Mouse (Mus musculus): ENCODE data around the gene Tmed10. TPM values are rescaled to one million over a fixed set of nuclear protein-coding genes. Genes with fewer than 3 reads are reported as not detected.
A peak's percentile ranks its signal among the peaks of the same experiment; 100 is the strongest.

Tmed10 gene
- polyA plus RNA-seq (2011; ENCODE audit: insufficient read depth, insufficient read length, low replicate concordance, missing spikeins), result 39.8 and 59.6 TPM in 2 replicates

GRCm38 (mm10) chr12:85374561-85375272 lies at the start of gene Tmed10:
Gene Tmed10, minus strand, starts transcription at chr12:85374847.
- under 1% methylated on average over 37 of the region's 37 CpGs for WGBS

GRCm38 (mm10) chr12:85423236-85423635 lies 48.6 kb upstream of the Tmed10 start:
- 75% methylated on average over 11 of the region's 11 CpGs for WGBS
- TF ChIP-seq CTCF (IDR thresholded peaks at IDR 0.05; ENCODE audit: control insufficient read depth, insufficient read depth, low read length) (no peak), POLR2A (IDR thresholded peaks at IDR 0.05; ENCODE audit: borderline replicate concordance, control insufficient read depth, low read depth, low read length) (no peak)

More at GRCm38 (mm10) chr12:85374561-85375272, at the start of gene Tmed10:
- TF ChIP-seq CTCF (IDR thresholded peaks at IDR 0.05; ENCODE audit: control insufficient read depth, insufficient read depth, low read length) (no peak), POLR2A (IDR thresholded peaks at IDR 0.05; ENCODE audit: borderline replicate concordance, control insufficient read depth, low read depth, low read length) (peak; percentile 61; the same call in 1 of the 2 replicates)
- Histone ChIP-seq H3K4me1 (ENCODE audit: control insufficient read depth, insufficient read depth, low read length) (peaks cover 5% of the 10 kb centered on the region), H3K27ac (ENCODE audit: control insufficient read depth, insufficient read depth, low read depth, low read length, poor library complexity) (peak within 1 kb of the TSS; percentile 98), H3K4me3 (replicated peaks; ENCODE audit: control insufficient read depth, low read depth, low read length) (peak within 1 kb of the TSS; percentile 73)

GRCm38 (mm10) chr12:85422536-85422935 lies 47.9 kb upstream of the Tmed10 start:
- WGBS, result 76% methylated on average over 8 of the region's 8 CpGs
- H3K4me1 ChIP-seq (ENCODE audit: control insufficient read depth, insufficient read depth, low read length), result peaks cover 4% of the 10 kb centered on the region; the same call in 1 of the 2 replicates
- H3K27ac ChIP-seq (ENCODE audit: control insufficient read depth, insufficient read depth, low read depth, low read length, poor library complexity), result no peak overlapping the region
- TF ChIP-seq CTCF (IDR thresholded peaks at IDR 0.05; ENCODE audit: control insufficient read depth, insufficient read depth, low read length) (no peak), POLR2A (IDR thresholded peaks at IDR 0.05; ENCODE audit: borderline replicate concordance, control insufficient read depth, low read depth, low read length) (no peak)
- no peak overlapping the region for H3K4me3 ChIP-seq (replicated peaks; ENCODE audit: control insufficient read depth, low read depth, low read length)

More at GRCm38 (mm10) chr12:85423236-85423635, 48.6 kb upstream of the Tmed10 start:
- H3K27ac ChIP-seq (ENCODE audit: control insufficient read depth, insufficient read depth, low read depth, low read length, poor library complexity), result no peak overlapping the region
- no peak overlapping the region for H3K4me3 ChIP-seq (replicated peaks; ENCODE audit: control insufficient read depth, low read depth, low read length)
- H3K4me1 ChIP-seq (ENCODE audit: control insufficient read depth, insufficient read depth, low read length), result peaks cover 5% of the 10 kb centered on the region; the same call in 1 of the 2 replicates

DNA sequence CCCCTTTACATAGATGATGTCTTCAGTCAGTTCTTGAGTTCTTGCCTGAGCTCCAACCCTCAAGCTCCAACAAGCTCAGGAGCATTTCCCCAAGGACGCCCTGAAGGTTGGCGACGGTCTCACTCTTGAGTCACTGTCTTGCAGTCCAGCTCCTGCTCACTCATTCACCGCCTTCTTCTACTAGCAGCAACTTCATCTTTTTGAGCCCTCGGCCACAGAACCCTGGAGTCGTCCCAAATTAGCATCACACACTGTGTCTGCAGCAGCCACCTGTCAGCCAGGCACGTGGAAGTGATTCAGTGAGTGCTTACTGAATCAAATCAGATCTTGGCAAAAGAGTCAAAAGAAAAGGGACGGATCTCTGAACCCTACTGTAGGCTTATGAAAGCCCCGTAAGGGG lies 46.3 kb upstream of the Tmed10 start:
- H3K27ac ChIP-seq (ENCODE audit: control insufficient read depth, insufficient read depth, low read depth, low read length, poor library complexity), result no peak overlapping the region
- no peak overlapping the region for H3K4me3 ChIP-seq (replicated peaks; ENCODE audit: control insufficient read depth, low read depth, low read length)
- no peak for TF ChIP-seq CTCF (IDR thresholded peaks at IDR 0.05; ENCODE audit: control insufficient read depth, insufficient read depth, low read length)
- TF ChIP-seq POLR2A (IDR thresholded peaks at IDR 0.05; ENCODE audit: borderline replicate concordance, control insufficient read depth, low read depth, low read length), result no peak
- 14% methylated on average over 9 of the region's 9 CpGs for WGBS
- H3K4me1 ChIP-seq (ENCODE audit: control insufficient read depth, insufficient read depth, low read length), result peaks cover 4% of the 10 kb centered on the region; the same call in 1 of the 2 replicates

GRCm38 (mm10) chr12:85417845-85418244 lies 43.2 kb upstream of the Tmed10 start:
- no peak overlapping the region for H3K27ac ChIP-seq (ENCODE audit: control insufficient read depth, insufficient read depth, low read depth, low read length, poor library complexity)
- 2% methylated on average over 9 of the region's 9 CpGs for WGBS
- no peaks in the 10 kb centered on the region; the same call in 1 of the 2 replicates for H3K4me1 ChIP-seq (ENCODE audit: control insufficient read depth, insufficient read depth, low read length)
- no peak overlapping the region for H3K4me3 ChIP-seq (replicated peaks; ENCODE audit: control insufficient read depth, low read depth, low read length)
- TF ChIP-seq POLR2A (IDR thresholded peaks at IDR 0.05; ENCODE audit: borderline replicate concordance, control insufficient read depth, low read depth, low read length) (no peak), CTCF (IDR thresholded peaks at IDR 0.05; ENCODE audit: control insufficient read depth, insufficient read depth, low read length) (no peak)

- Histone ChIP-seq H3K4me3 (replicated peaks; ENCODE audit: control insufficient read depth, low read depth, low read length) (no peak overlapping the region), H3K4me1 (ENCODE audit: control insufficient read depth, insufficient read depth, low read length) (no peaks in the 10 kb centered on the region; the same call in 1 of the 2 replicates), H3K27ac (ENCODE audit: control insufficient read depth, insufficient read depth, low read depth, low read length, poor library complexity) (no peak overlapping the region)
- no peak for TF ChIP-seq POLR2A (IDR thresholded peaks at IDR 0.05; ENCODE audit: borderline replicate concordance, control insufficient read depth, low read depth, low read length)
- TF ChIP-seq CTCF (IDR thresholded peaks at IDR 0.05; ENCODE audit: control insufficient read depth, insufficient read depth, low read length), result no peak
- 29% methylated on average over 5 of the region's 5 CpGs for WGBS
Observed at GRCm38 (mm10) chr12:85416298-85416697, 41.7 kb upstream of the Tmed10 start.

DNA sequence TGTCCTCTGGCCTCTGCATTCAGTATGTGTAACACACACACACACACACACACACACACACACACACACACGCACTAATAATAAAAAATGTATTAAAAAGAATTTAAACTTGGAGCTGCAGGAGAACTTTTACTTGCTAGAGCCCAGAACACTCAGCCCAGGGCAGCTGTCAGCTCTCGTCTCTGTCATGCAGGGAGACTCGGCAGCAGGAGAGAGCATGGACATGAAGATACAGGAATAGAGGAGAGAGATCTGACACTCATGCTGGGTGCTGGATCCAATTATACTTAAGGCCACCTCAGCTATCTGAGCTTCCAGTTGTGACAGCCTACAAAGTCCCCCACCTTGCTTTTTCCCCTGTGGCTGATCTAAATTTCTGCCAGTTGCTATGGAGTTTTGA lies 41.2 kb upstream of the Tmed10 start:
- no peaks in the 10 kb centered on the region; the same call in 1 of the 2 replicates for H3K4me1 ChIP-seq (ENCODE audit: control insufficient read depth, insufficient read depth, low read length)
- no peak overlapping the region for H3K27ac ChIP-seq (ENCODE audit: control insufficient read depth, insufficient read depth, low read depth, low read length, poor library complexity)
- no peak overlapping the region for H3K4me3 ChIP-seq (replicated peaks; ENCODE audit: control insufficient read depth, low read depth, low read length)
- no peak for TF ChIP-seq POLR2A (IDR thresholded peaks at IDR 0.05; ENCODE audit: borderline replicate concordance, control insufficient read depth, low read depth, low read length)
- no peak for TF ChIP-seq CTCF (IDR thresholded peaks at IDR 0.05; ENCODE audit: control insufficient read depth, insufficient read depth, low read length)
- WGBS, result 87% methylated on average over 3 of the region's 3 CpGs

DNA sequence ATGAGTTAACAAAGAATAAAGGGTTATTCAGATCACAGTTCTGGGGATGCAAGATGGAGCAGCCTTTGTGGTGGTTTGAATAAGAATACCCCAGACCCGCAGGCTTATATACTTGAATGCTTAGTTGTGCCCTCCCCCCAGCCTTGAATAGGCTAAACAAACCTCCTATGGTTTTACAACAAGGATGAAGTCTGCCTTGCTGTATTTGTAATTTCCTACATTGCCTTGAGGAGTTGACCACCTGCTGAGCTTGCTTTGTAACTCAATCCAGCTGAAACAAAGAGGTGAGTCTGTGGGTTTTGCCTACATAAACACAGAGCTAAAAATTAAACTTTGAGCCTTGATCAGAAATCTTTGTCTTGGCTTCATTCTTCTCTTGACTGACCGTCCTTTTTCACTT lies 36.5 kb upstream of the Tmed10 start:
- Histone ChIP-seq H3K4me1 (ENCODE audit: control insufficient read depth, insufficient read depth, low read length) (no peaks in the 10 kb centered on the region; the same call in 1 of the 2 replicates), H3K4me3 (replicated peaks; ENCODE audit: control insufficient read depth, low read depth, low read length) (no peak overlapping the region), H3K27ac (ENCODE audit: control insufficient read depth, insufficient read depth, low read depth, low read length, poor library complexity) (no peak overlapping the region)
- TF ChIP-seq POLR2A (IDR thresholded peaks at IDR 0.05; ENCODE audit: borderline replicate concordance, control insufficient read depth, low read depth, low read length) (no peak), CTCF (IDR thresholded peaks at IDR 0.05; ENCODE audit: control insufficient read depth, insufficient read depth, low read length) (no peak)
- WGBS, result 80% methylated on average over 2 of the region's 2 CpGs

Measured in bone marrow, adult 2 months (tissue).